ENCODE assay signal across 12 mouse cellular contexts in genomic region chr5:74348079-74348870, GRCm38 (mm10).
A peak's percentile ranks its signal among the peaks of the same experiment; 100 is the strongest.
DNase-seq lines count a peak whose midpoint lies in the region; ATAC-seq and TF ChIP-seq lines count a peak whose summit lies in the region.
"Had no signal": no experiment of that assay in that cellular context is flagged by ENCODE, and none has a peak within 500 bp of the region (broad histone marks: within the 10 kb centered on the region; RNA-seq: fewer than 3 reads in every experiment).

No protein-coding gene starts in this region.

- peaks cover 13% of the 10 kb centered on the region for H3K4me1 ChIP-seq in hindbrain, embryonic 13.5 days (replicated peaks)
- H3K4me1 ChIP-seq in hindbrain, embryonic 11.5 days (replicated peaks; ENCODE audit: control insufficient read depth, insufficient read depth, low read length) = no peaks in the 10 kb centered on the region
- H3K4me1 ChIP-seq: embryonic facial prominence, embryonic 12.5 days; lung, embryonic 15.5 days had no signal

- ATAC-seq in hindbrain, embryonic 13.5 days (ENCODE audit: low FRiP score) = peak; percentile 46; the same call in 1 of the 2 replicates
- no peak for ATAC-seq in hindbrain, embryonic 11.5 days (ENCODE audit: low FRiP score)

- WGBS in hindbrain, embryonic 13.5 days = 62% methylated on average over 11 of the region's 11 CpGs
- WGBS in hindbrain, embryonic 11.5 days = 79% methylated on average over 11 of the region's 11 CpGs

- no peak overlapping the region for H3K4me2 ChIP-seq in hindbrain, embryonic 13.5 days
- no peak overlapping the region for H3K4me2 ChIP-seq in hindbrain, embryonic 11.5 days (replicated peaks; ENCODE audit: low read depth, low read length)
- H3K4me2 ChIP-seq: embryonic facial prominence, embryonic 12.5 days; lung, embryonic 15.5 days had no signal

- peak overlapping the region; percentile 52; the same call in 1 of the 2 replicates for H3K27ac ChIP-seq in hindbrain, embryonic 13.5 days
- no peak overlapping the region for H3K27ac ChIP-seq in hindbrain, embryonic 11.5 days (ENCODE audit: low read depth, low read length)
- H3K27ac ChIP-seq: embryonic facial prominence, embryonic 12.5 days; layer of hippocampus, adult 2 months; lung, embryonic 15.5 days had no signal

- TF ChIP-seq CTCF in brain, embryonic 14.5 days (IDR thresholded peaks at IDR 0.05; ENCODE audit: borderline replicate concordance, extremely low read depth, insufficient read depth, insufficient read length) = no peak

- H3K27me3 ChIP-seq in hindbrain, embryonic 13.5 days = no peaks in the 10 kb centered on the region
- H3K27me3 ChIP-seq in hindbrain, embryonic 11.5 days (ENCODE audit: control insufficient read depth, insufficient read depth, low read length) = no peaks in the 10 kb centered on the region
- H3K27me3 ChIP-seq in splenic B cell, adult 2 months (ENCODE audit: control insufficient read depth, insufficient read depth, low read length, poor library complexity, severe bottlenecking) = no peaks in the 10 kb centered on the region
- H3K27me3 ChIP-seq: embryonic facial prominence, embryonic 12.5 days; lung, embryonic 15.5 days had no signal

- TF ChIP-seq POLR2A in brain, embryonic 14.5 days (IDR thresholded peaks at IDR 0.05; ENCODE audit: borderline replicate concordance, extremely low read depth, insufficient read depth, insufficient read length, poor library complexity, severe bottlenecking) = no peak

- no peak overlapping the region for H3K4me3 ChIP-seq in hindbrain, embryonic 13.5 days
- H3K4me3 ChIP-seq in hindbrain, embryonic 11.5 days (ENCODE audit: low read depth, low read length) = no peak overlapping the region
- H3K4me3 ChIP-seq: embryonic facial prominence, embryonic 12.5 days; layer of hippocampus, adult 2 months; lung, embryonic 15.5 days had no signal

- H3K9ac ChIP-seq in hindbrain, embryonic 13.5 days = no peak overlapping the region
- H3K9ac ChIP-seq in hindbrain, embryonic 11.5 days (ENCODE audit: low read depth, low read length) = no peak overlapping the region
- H3K9ac ChIP-seq: embryonic facial prominence, embryonic 12.5 days; lung, embryonic 15.5 days had no signal

- no peaks in the 10 kb centered on the region for H3K36me3 ChIP-seq in hindbrain, embryonic 13.5 days
- H3K36me3 ChIP-seq in hindbrain, embryonic 11.5 days (ENCODE audit: control insufficient read depth, insufficient read depth, low read length) = no peaks in the 10 kb centered on the region
- no peaks in the 10 kb centered on the region for H3K36me3 ChIP-seq in splenic B cell, adult 2 months (ENCODE audit: control insufficient read depth, insufficient read depth, low read length, poor library complexity, severe bottlenecking)
- H3K36me3 ChIP-seq: embryonic facial prominence, embryonic 12.5 days; lung, embryonic 15.5 days had no signal

- H3K9me3 ChIP-seq in hindbrain, embryonic 13.5 days = no peaks in the 10 kb centered on the region
- H3K9me3 ChIP-seq in hindbrain, embryonic 11.5 days (ENCODE audit: control insufficient read depth, low read length) = no peaks in the 10 kb centered on the region
- H3K9me3 ChIP-seq: embryonic facial prominence, embryonic 12.5 days; lung, embryonic 15.5 days had no signal

- DNase-seq in hindbrain, embryonic 11.5 days (ENCODE audit: low spot score) = no peak
- peak; percentile 20 for DNase-seq in right cerebral cortex, adult 2 months (ENCODE audit: low spot score in 2 of 2)
- DNase-seq in right cerebral cortex, postnatal 4 days = no peak
- peak; percentile 33 for DNase-seq in brain, embryonic 14.5 days (ENCODE audit: low read depth)
- peak; percentile 36 for DNase-seq in splenic B cell, adult 2 months (ENCODE audit: low read depth, low spot score)
- no peak for DNase-seq in thymus, postnatal 14 days
- no peak for DNase-seq in layer of hippocampus, adult 9-10 months (ENCODE audit: low spot score)
- DNase-seq: cerebellum, adult 11 months had no signal

Comparison
In these comparisons a context has a peak if more than half of its experiments do, and no peak if none do; other contexts are left out.
1. DNase-seq: peak in right cerebral cortex, adult 2 months (2 of 2), brain, embryonic 14.5 days (single experiment) and splenic B cell, adult 2 months (single experiment); none in hindbrain, embryonic 11.5 days (single experiment), right cerebral cortex, postnatal 4 days (single experiment), thymus, postnatal 14 days (single experiment) and layer of hippocampus, adult 9-10 months (single experiment).